Mouse (Mus musculus) cortical plate, adult 2 months (tissue): ENCODE measurements at regions not wholly inside any gene's neighbourhood (a gene's known extent, or its start where the extent isn't known, plus 50 kb on each side); places are given as distances from the start of the nearest gene placed in this dataset.

Experiments
- H3K27ac ChIP-seq: fragments of 200-500 bp; 2 replicates; pipeline ENCODE4 v1.5.1; 2012; ENCODE audit warnings: low read length, control low read depth, inconsistent platforms; ENCODE audit not compliant: insufficient read depth
- H3K4me1 ChIP-seq: fragments of 200-500 bp; 2 replicates; pipeline ENCODE4 v1.6.1; 2011; ENCODE audit warnings: low read length; ENCODE audit not compliant: control insufficient read depth, insufficient read depth
- H3K4me3 ChIP-seq: fragments of 200-500 bp; 2 replicates; pipeline ENCODE4 v1.5.1; 2011; ENCODE audit warnings: mild to moderate bottlenecking, low read length, control low read depth; ENCODE audit not compliant: insufficient read depth
- CTCF ChIP-seq: fragments of 200-500 bp; IDR thresholded peaks from 2 replicates; pipeline ENCODE4 v1.5.1; 2011; ENCODE audit warnings: mild to moderate bottlenecking, control low read depth, low read length; ENCODE audit not compliant: insufficient read depth; ENCODE audit errors: extremely low read depth
- POLR2A ChIP-seq: fragments of 200-500 bp; IDR thresholded peaks from 2 replicates; pipeline ENCODE4 v1.6.1; 2011; ENCODE audit warnings: mild to moderate bottlenecking, low read length, control low read depth; ENCODE audit not compliant: insufficient read depth; ENCODE audit errors: extremely low read depth

GRCm38 (mm10) chr8:115888278-115888677 lies 180.7 kb upstream of the Maf start:
- Histone ChIP-seq H3K4me3 (no peak overlapping the region), H3K4me1 (no peaks in the 10 kb centered on the region), H3K27ac (no peak overlapping the region)
- TF ChIP-seq CTCF (no peak), POLR2A (no peak)

- no peak overlapping the region for H3K27ac ChIP-seq
- H3K4me3 ChIP-seq: no peak overlapping the region
- no peaks in the 10 kb centered on the region for H3K4me1 ChIP-seq
- TF ChIP-seq POLR2A (no peak), CTCF (no peak)
Measured at GRCm38 (mm10) chr8:115885121-115885743, 177.6 kb upstream of the Maf start.

GRCm38 (mm10) chr8:115883808-115884207 lies 176.2 kb upstream of the Maf start:
- Histone ChIP-seq H3K27ac (no peak overlapping the region), H3K4me1 (no peaks in the 10 kb centered on the region), H3K4me3 (no peak overlapping the region)
- TF ChIP-seq POLR2A (no peak), CTCF (no peak)

- TF ChIP-seq CTCF (no peak), POLR2A (no peak)
- Histone ChIP-seq H3K4me3 (no peak overlapping the region), H3K4me1 (no peaks in the 10 kb centered on the region), H3K27ac (no peak overlapping the region)
Measured at GRCm38 (mm10) chr8:115881881-115882280, 174.3 kb upstream of the Maf start.

GRCm38 (mm10) chr8:115874789-115875188 lies 167.2 kb upstream of the Maf start:
- Histone ChIP-seq H3K4me3 (no peak overlapping the region), H3K27ac (no peak overlapping the region), H3K4me1 (no peaks in the 10 kb centered on the region)
- TF ChIP-seq CTCF (no peak), POLR2A (no peak)

- no peaks in the 10 kb centered on the region for H3K4me1 ChIP-seq
- H3K27ac ChIP-seq: no peak overlapping the region
- TF ChIP-seq CTCF: no peak
- TF ChIP-seq POLR2A: no peak
- no peak overlapping the region for H3K4me3 ChIP-seq
Measured at GRCm38 (mm10) chr8:115871381-115871780, 163.8 kb upstream of the Maf start.

- H3K27ac ChIP-seq: no peak overlapping the region
- no peaks in the 10 kb centered on the region for H3K4me1 ChIP-seq
- H3K4me3 ChIP-seq: no peak overlapping the region
- TF ChIP-seq POLR2A (no peak), CTCF (no peak)
Measured at GRCm38 (mm10) chr8:115861381-115861780, 153.8 kb upstream of the Maf start.

- no peak overlapping the region for H3K27ac ChIP-seq
- H3K4me3 ChIP-seq: no peak overlapping the region
- no peaks in the 10 kb centered on the region for H3K4me1 ChIP-seq
- no peak for TF ChIP-seq POLR2A
- no peak for TF ChIP-seq CTCF
Measured at GRCm38 (mm10) chr8:115859406-115859805, 151.8 kb upstream of the Maf start.

- H3K4me3 ChIP-seq: no peak overlapping the region
- TF ChIP-seq CTCF: no peak
- TF ChIP-seq POLR2A: no peak
- no peaks in the 10 kb centered on the region for H3K4me1 ChIP-seq
- H3K27ac ChIP-seq: no peak overlapping the region
Measured at GRCm38 (mm10) chr8:115856816-115857215, 149.2 kb upstream of the Maf start.

GRCm38 (mm10) chr8:115855934-115856629 lies 148.5 kb upstream of the Maf start:
- Histone ChIP-seq H3K4me1 (no peaks in the 10 kb centered on the region), H3K27ac (no peak overlapping the region), H3K4me3 (no peak overlapping the region)
- TF ChIP-seq POLR2A: no peak
- TF ChIP-seq CTCF: no peak
